Mouse (Mus musculus) myocyte (in vitro differentiated cells): Measurements from ENCODE around the gene Gm853. TPM values are rescaled to one million over a fixed set of nuclear protein-coding genes. Genes with fewer than 3 reads are reported as not detected.

Experiments
- H3K27me3 ChIP-seq: one replicate; pipeline ENCODE4 v1.6.1; 2011; ENCODE audit not compliant: control insufficient read depth, insufficient read depth, insufficient read length
- H3K36me3 ChIP-seq: one replicate; pipeline ENCODE4 v1.6.1; 2011; ENCODE audit not compliant: control insufficient read depth, insufficient read depth
- H3K4me2 ChIP-seq: one replicate; pipeline ENCODE4 v1.6.1; 2011; ENCODE audit warnings: low read depth, control low read depth
- H3K4me3 ChIP-seq: one replicate; pipeline ENCODE4 v1.5.1; 2011; ENCODE audit warnings: mild to moderate bottlenecking, control low read depth, moderate library complexity
- H3K79me2 ChIP-seq: one replicate; pipeline ENCODE4 v1.6.1; 2011; ENCODE audit not compliant: control insufficient read depth, insufficient read depth
- H3ac ChIP-seq: one replicate; pipeline ENCODE4 v1.6.1; 2011; ENCODE audit not compliant: control insufficient read depth, insufficient read length
- CEBPB ChIP-seq: IDR thresholded peaks from 2 replicates; pipeline ENCODE4 v1.6.1; 2011; ENCODE audit warnings: mild to moderate bottlenecking, moderate library complexity; ENCODE audit not compliant: poor library complexity, insufficient read depth, severe bottlenecking
- E2F4 ChIP-seq: IDR thresholded peaks from one replicate; pipeline ENCODE4 v1.6.1; 2011; ENCODE audit warnings: mild to moderate bottlenecking, control low read depth, moderate library complexity; ENCODE audit not compliant: insufficient read depth
- MAX ChIP-seq: IDR thresholded peaks from one replicate; pipeline ENCODE4 v1.6.1; 2011; ENCODE audit warnings: low read depth, mild to moderate bottlenecking, control low read depth
- MYOD1 ChIP-seq, 3 experiments: IDR thresholded peaks; one replicate each; pipeline ENCODE4 v1.6.1; 2011; ENCODE audit warnings: control low read depth in 2 of 3, low read depth in 2 of 3, mild to moderate bottlenecking in 2 of 3, moderate library complexity in 1 of 3; ENCODE audit not compliant: insufficient read length in 2 of 3, control insufficient read depth in 1 of 3
- MYOG ChIP-seq, 3 experiments: IDR thresholded peaks; one replicate each; pipeline ENCODE4 v1.6.1; 2011; ENCODE audit warnings: control low read depth in 2 of 3, low read depth in 2 of 3, mild to moderate bottlenecking in 2 of 3; ENCODE audit not compliant: insufficient read length in 2 of 3, control insufficient read depth in 1 of 3, insufficient read depth in 1 of 3
- POLR2A ChIP-seq: IDR thresholded peaks from one replicate; pipeline ENCODE4 v1.6.1; 2011; ENCODE audit warnings: low read depth, mild to moderate bottlenecking, control low read depth, moderate library complexity; ENCODE audit not compliant: insufficient read length
- POLR2AphosphoS2 ChIP-seq: IDR thresholded peaks from one replicate; pipeline ENCODE4 v1.6.1; 2011; ENCODE audit warnings: low read depth, control low read depth; ENCODE audit not compliant: insufficient read length
- REST ChIP-seq: IDR thresholded peaks from one replicate; pipeline ENCODE4 v1.6.1; 2011; ENCODE audit warnings: mild to moderate bottlenecking, control low read depth, moderate library complexity; ENCODE audit not compliant: insufficient read depth, insufficient read length
- SRF ChIP-seq: IDR thresholded peaks from one replicate; pipeline ENCODE4 v1.6.1; 2011; ENCODE audit warnings: low read depth; ENCODE audit not compliant: control insufficient read depth, insufficient read length
- TCF12 ChIP-seq: IDR thresholded peaks from one replicate; pipeline ENCODE4 v1.6.1; 2011; ENCODE audit warnings: mild to moderate bottlenecking, control low read depth; ENCODE audit not compliant: poor library complexity, insufficient read depth, severe bottlenecking
- TCF3 ChIP-seq: IDR thresholded peaks from one replicate; pipeline ENCODE4 v1.6.1; 2011; ENCODE audit warnings: low read depth, control low read depth; ENCODE audit not compliant: insufficient read length
- USF1 ChIP-seq: IDR thresholded peaks from one replicate; pipeline ENCODE4 v1.6.1; 2011; ENCODE audit warnings: low read depth, mild to moderate bottlenecking, control low read depth, moderate library complexity
- polyA plus RNA-seq: library from polyadenylated mRNA; unstranded; fragments of >200 nt; fragmentation: generic; extraction: Trizol; gene quantifications from one replicate; pipeline ENCODE4 v1.2.1, GENCODE M21; 2012; ENCODE audit warnings: missing spikeins

Gene Gm853
- polyA plus RNA-seq, 1 experiment, result not detected

DNA sequence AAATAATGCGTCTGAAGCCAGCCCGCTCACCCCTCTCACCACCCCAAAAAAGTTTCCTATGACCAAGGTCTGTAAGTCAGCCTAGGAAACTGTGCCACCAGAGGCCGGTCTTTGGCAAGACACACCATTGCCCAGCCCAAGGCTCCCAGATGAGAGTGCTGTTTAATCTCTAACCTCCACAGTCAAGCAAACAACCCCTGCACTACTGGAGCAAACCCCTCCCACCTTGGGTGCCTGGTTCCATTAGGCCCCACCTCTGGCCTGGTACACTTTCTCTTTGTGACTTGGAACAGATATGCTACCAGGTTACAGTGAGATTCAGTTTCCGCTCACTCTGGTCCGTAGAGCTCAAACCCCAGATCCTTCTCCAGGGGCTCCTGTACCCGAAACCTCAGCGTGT, 44.9 kb upstream of the Gm853 start:
- H3K4me2 ChIP-seq, result no peak overlapping the region
- H3K27me3 ChIP-seq, result no peaks in the 10 kb centered on the region
- no peak overlapping the region for H3ac ChIP-seq
- H3K4me3 ChIP-seq, result no peak overlapping the region
- H3K36me3 ChIP-seq, result peaks cover 1% of the 10 kb centered on the region
- no peak for TF ChIP-seq MYOG (IDR thresholded peaks at IDR 0.05; ENCODE audit: control insufficient read depth in 1 of 3, insufficient read depth in 1 of 3, insufficient read length in 2 of 3, low read depth in 2 of 3)
- TF ChIP-seq TCF12, result no peak
- no peak for TF ChIP-seq REST
- TF ChIP-seq USF1, result no peak
- no peak for TF ChIP-seq MAX
- no peak for TF ChIP-seq CEBPB
- no peak for TF ChIP-seq POLR2AphosphoS2
- no peak for TF ChIP-seq MYOD1 (IDR thresholded peaks at IDR 0.05; ENCODE audit: control insufficient read depth in 1 of 3, insufficient read length in 2 of 3, low read depth in 2 of 3)
- no peak for TF ChIP-seq POLR2A
- TF ChIP-seq SRF, result no peak
- no peak for TF ChIP-seq TCF3
- TF ChIP-seq E2F4, result no peak
- no peaks in the 10 kb centered on the region for H3K79me2 ChIP-seq

DNA sequence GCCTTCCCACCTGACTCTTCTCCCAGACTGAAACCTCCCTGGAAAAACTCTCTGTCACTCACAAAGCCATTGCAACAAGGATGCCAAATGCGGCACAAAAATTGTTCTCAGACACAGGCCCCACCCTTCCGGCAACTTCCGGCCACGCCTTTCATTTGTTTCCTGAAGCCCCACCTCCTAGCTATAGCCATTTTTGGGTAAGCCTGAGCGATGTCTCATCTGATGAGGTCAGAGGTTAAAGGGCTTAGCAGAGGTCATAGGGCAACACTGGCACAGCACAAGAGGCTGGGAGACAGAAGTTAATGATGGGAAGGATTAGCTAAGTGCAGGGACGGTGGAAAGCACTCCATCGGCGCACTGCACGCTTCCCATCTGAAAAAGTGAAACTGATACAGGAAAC, 44.4 kb upstream of the Gm853 start:
- Histone ChIP-seq H3K36me3 (peaks cover 6% of the 10 kb centered on the region), H3K27me3 (no peaks in the 10 kb centered on the region), H3K4me2 (no peak overlapping the region), H3ac (no peak overlapping the region), H3K79me2 (no peaks in the 10 kb centered on the region), H3K4me3 (no peak overlapping the region)
- no peak for TF ChIP-seq MAX
- TF ChIP-seq E2F4, result no peak

DNA sequence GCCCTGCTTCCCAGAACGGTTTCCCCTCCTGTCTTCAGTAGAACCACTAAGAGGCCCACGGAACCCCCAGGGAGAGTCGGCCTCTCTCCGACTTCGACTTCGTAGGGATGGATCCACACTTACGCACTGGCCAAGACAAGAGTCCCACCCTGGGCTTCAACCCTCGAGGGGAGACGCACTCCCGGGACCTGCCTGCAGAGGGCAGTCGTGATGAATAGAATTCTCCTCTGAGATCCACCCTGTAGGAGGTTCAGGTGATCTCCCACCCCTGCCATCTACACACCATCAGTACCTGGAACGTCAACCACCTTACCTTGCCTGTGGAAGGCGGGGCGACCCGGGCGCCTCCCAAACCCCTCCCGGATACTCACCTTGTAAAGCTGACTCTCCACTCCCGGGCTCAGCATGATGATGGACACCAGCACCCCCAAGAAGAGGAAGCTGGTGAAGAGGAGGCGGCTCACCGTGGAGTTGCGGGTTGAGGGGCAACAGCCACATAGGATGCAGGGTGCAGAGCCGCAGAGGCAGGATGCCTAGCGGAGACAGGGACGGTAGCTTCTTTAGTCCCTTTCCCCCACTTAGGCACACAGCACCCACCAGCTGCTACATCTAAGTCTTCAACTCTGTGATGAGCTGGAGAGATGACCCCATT, 42.6 kb upstream of the Gm853 start:
- Histone ChIP-seq H3K36me3 (peaks cover 7% of the 10 kb centered on the region), H3K79me2 (no peaks in the 10 kb centered on the region), H3K27me3 (no peaks in the 10 kb centered on the region), H3ac (no peak overlapping the region), H3K4me3 (no peak overlapping the region), H3K4me2 (no peak overlapping the region)
- TF ChIP-seq TCF12 (no peak), TCF3 (no peak), USF1 (no peak), MYOG (IDR thresholded peaks at IDR 0.05; ENCODE audit: control insufficient read depth in 1 of 3, insufficient read depth in 1 of 3, insufficient read length in 2 of 3, low read depth in 2 of 3) (no peak), MYOD1 (IDR thresholded peaks at IDR 0.05; ENCODE audit: control insufficient read depth in 1 of 3, insufficient read length in 2 of 3, low read depth in 2 of 3) (no peak), SRF (no peak), POLR2A (no peak), POLR2AphosphoS2 (no peak), E2F4 (no peak), REST (no peak), CEBPB (no peak)

DNA sequence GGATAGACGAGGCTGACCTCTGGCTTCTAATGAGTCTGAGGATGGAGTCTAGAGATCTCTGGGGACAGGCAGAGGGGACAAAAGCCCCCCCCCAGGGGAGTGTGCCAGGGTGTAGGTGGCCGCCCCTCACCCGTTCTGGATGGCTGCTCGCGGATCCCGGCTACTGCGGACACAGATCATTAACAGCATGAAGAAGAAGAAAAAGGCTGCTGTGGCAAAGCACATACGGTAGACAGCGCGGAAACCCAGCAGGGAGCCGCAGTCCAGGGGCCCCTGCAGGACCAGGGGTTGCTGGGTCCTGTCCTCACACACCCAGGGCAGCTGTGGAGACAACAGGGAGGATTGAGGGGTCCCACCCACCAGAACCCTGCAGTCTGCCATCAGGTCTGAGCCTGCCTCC, 41.9 kb upstream of the Gm853 start:
- no peak overlapping the region for H3ac ChIP-seq
- H3K79me2 ChIP-seq, result no peaks in the 10 kb centered on the region
- TF ChIP-seq MYOG (IDR thresholded peaks at IDR 0.05; ENCODE audit: control insufficient read depth in 1 of 3, insufficient read depth in 1 of 3, insufficient read length in 2 of 3, low read depth in 2 of 3) (no peak), POLR2AphosphoS2 (no peak), REST (no peak), MYOD1 (IDR thresholded peaks at IDR 0.05; ENCODE audit: control insufficient read depth in 1 of 3, insufficient read length in 2 of 3, low read depth in 2 of 3) (no peak), TCF3 (no peak), POLR2A (no peak), E2F4 (no peak), USF1 (no peak), TCF12 (no peak), SRF (no peak), CEBPB (no peak), MAX (no peak)

DNA sequence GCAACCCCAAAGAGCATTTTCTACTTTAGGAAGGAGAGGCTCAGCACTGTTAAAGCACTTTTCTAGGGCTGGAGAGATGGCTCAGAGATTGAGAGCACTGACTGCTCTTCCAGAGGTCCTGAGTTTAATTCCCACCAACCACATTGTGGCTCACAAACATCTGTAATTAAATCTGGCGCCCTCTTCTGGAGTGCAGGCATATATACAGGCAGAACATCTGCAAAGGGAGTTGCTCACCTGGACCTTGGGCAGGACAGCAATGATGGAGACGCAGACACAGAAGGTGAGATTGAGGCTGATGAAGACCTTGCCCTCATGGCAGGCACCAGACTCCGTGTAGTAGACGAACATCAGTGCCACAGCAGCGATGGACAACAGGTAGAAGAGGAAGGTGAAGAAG, 38.2 kb upstream of the Gm853 start:
- Histone ChIP-seq H3K79me2 (no peaks in the 10 kb centered on the region), H3K4me2 (no peak overlapping the region), H3K4me3 (no peak overlapping the region), H3K36me3 (peaks cover 22% of the 10 kb centered on the region), H3K27me3 (no peaks in the 10 kb centered on the region), H3ac (no peak overlapping the region)
- TF ChIP-seq REST (no peak), CEBPB (no peak), TCF3 (no peak), POLR2A (no peak), E2F4 (no peak), TCF12 (no peak)

More for the DNA sequence above, 41.9 kb upstream of the Gm853 start:
- Histone ChIP-seq H3K4me2 (no peak overlapping the region), H3K4me3 (no peak overlapping the region), H3K36me3 (peaks cover 11% of the 10 kb centered on the region), H3K27me3 (no peaks in the 10 kb centered on the region)
